Mouse (Mus musculus) liver, embryonic 16.5 days (tissue): ENCODE results near the gene Rnf212b. TPM values are rescaled to one million over a fixed set of nuclear protein-coding genes. Genes with fewer than 3 reads are reported as not detected.

ENCODE experiments used
- ATAC-seq: fragments of 200-750 bp; cut with Nextera tagmentation; 2 replicates; pipeline ENCODE4 v1.8.0; 2017; ENCODE audit warnings: low read depth, mild to moderate bottlenecking, moderate number of reproducible peaks, moderate library complexity
- H3K27ac ChIP-seq: fragments of 300-500 bp; sonication (generic); 2 replicates; pipeline ENCODE4 v1.5.1; 2014; ENCODE audit warnings: mild to moderate bottlenecking, low read length
- H3K27me3 ChIP-seq: fragments of 300-500 bp; sonication (generic); 2 replicates; pipeline ENCODE4 v1.6.1; 2014; ENCODE audit warnings: low read depth, low read length, mixed read lengths; ENCODE audit not compliant: control insufficient read depth, insufficient read depth
- H3K36me3 ChIP-seq: fragments of 300-500 bp; sonication (generic); 2 replicates; pipeline ENCODE4 v1.6.1; 2014; ENCODE audit warnings: mild to moderate bottlenecking; ENCODE audit not compliant: control insufficient read depth, insufficient read depth
- H3K4me1 ChIP-seq: fragments of 300-500 bp; sonication (generic); 2 replicates; pipeline ENCODE4 v1.6.1; 2014; ENCODE audit warnings: low read depth, low read length, mixed read lengths; ENCODE audit not compliant: control insufficient read depth
- H3K4me2 ChIP-seq: fragments of 300-500 bp; sonication (generic); 2 replicates; pipeline ENCODE4 v1.6.1; 2014; ENCODE audit warnings: low read depth, low read length, mixed read lengths
- H3K4me3 ChIP-seq: fragments of 300-500 bp; sonication (generic); 2 replicates; pipeline ENCODE4 v1.5.1; 2014; ENCODE audit warnings: low read depth, mild to moderate bottlenecking, low read length
- H3K9ac ChIP-seq: fragments of 300-500 bp; sonication (generic); 2 replicates; pipeline ENCODE4 v1.6.1; 2014; ENCODE audit warnings: low read depth, low read length
- H3K9me3 ChIP-seq: fragments of 300-500 bp; sonication (generic); replicated peaks from 2 replicates; pipeline ENCODE4 v1.6.1; 2016; ENCODE audit warnings: low read length; ENCODE audit not compliant: control insufficient read depth
- WGBS: fragments of 180-500 bp; shearing (Covaris S2); extraction: QIAGEN DNeasy Blood & Tissue Kit; methylation state at CpG from one replicate; pipeline ENCODE4 v1.1.7; 2014; ENCODE audit not compliant: insufficient replicate concordance; 5-methylcytosine and 5-hydroxymethylcytosine counted together
- polyA plus RNA-seq: library from polyadenylated mRNA; unstranded; fragments of >200 nt; fragmentation: Nextera tagmentation; extraction: Ambion mirVana; gene quantifications from 2 replicates; pipeline ENCODE4 v1.2.1, GENCODE M21; 2015

The Rnf212b gene
- polyA plus RNA-seq, 1 experiment from 2014 or later = not detected

- peak overlapping the region; percentile 40 for H3K27ac ChIP-seq
- no peaks in the 10 kb centered on the region for H3K9me3 ChIP-seq
- under 1% methylated on average over 44 of the region's 56 CpGs for WGBS
- H3K9ac ChIP-seq = peak overlapping the region; percentile 79
- peak overlapping the region; percentile 89 for H3K4me3 ChIP-seq
- peaks cover 4% of the 10 kb centered on the region for H3K4me1 ChIP-seq
- no peaks in the 10 kb centered on the region for H3K36me3 ChIP-seq
- H3K4me2 ChIP-seq = peak overlapping the region; percentile 95
- H3K27me3 ChIP-seq = no peaks in the 10 kb centered on the region
- peak; percentile 100 for ATAC-seq
Measured at GRCm38 (mm10) chr14:54863501-54864312, 49.8 kb downstream of the Rnf212b start.

GRCm38 (mm10) chr14:54864313-54865036 lies 50.5 kb downstream of the Rnf212b start:
- no peaks in the 10 kb centered on the region for H3K27me3 ChIP-seq
- H3K4me1 ChIP-seq = peaks cover 4% of the 10 kb centered on the region
- no peaks in the 10 kb centered on the region for H3K9me3 ChIP-seq
- peak overlapping the region; percentile 95 for H3K4me2 ChIP-seq
- peak overlapping the region; percentile 89 for H3K4me3 ChIP-seq
- H3K9ac ChIP-seq = peak overlapping the region; percentile 79
- WGBS = 9% methylated on average over 21 of the region's 21 CpGs
- ATAC-seq = no peak
- no peaks in the 10 kb centered on the region for H3K36me3 ChIP-seq
- peak overlapping the region; percentile 40 for H3K27ac ChIP-seq

GRCm38 (mm10) chr14:54865626-54866025 lies 51.7 kb downstream of the Rnf212b start:
- no peak overlapping the region for H3K4me3 ChIP-seq
- WGBS = 60% methylated on average over 5 of the region's 5 CpGs
- H3K9ac ChIP-seq = no peak overlapping the region
- H3K27me3 ChIP-seq = no peaks in the 10 kb centered on the region
- H3K4me2 ChIP-seq = no peak overlapping the region
- no peak for ATAC-seq
- no peak overlapping the region for H3K27ac ChIP-seq
- peaks cover 4% of the 10 kb centered on the region for H3K4me1 ChIP-seq
- no peaks in the 10 kb centered on the region for H3K36me3 ChIP-seq
- no peaks in the 10 kb centered on the region for H3K9me3 ChIP-seq

- Histone ChIP-seq H3K4me1 (peaks cover 4% of the 10 kb centered on the region), H3K9ac (no peak overlapping the region), H3K4me3 (no peak overlapping the region), H3K9me3 (no peaks in the 10 kb centered on the region), H3K27me3 (no peaks in the 10 kb centered on the region), H3K27ac (no peak overlapping the region), H3K4me2 (no peak overlapping the region), H3K36me3 (no peaks in the 10 kb centered on the region)
- no peak for ATAC-seq
- 29% methylated on average over 3 of the region's 3 CpGs for WGBS
Measured at GRCm38 (mm10) chr14:54866268-54866667, 52.3 kb downstream of the Rnf212b start.

- no peak for ATAC-seq
- no peaks in the 10 kb centered on the region for H3K27me3 ChIP-seq
- WGBS = 56% methylated on average over 5 of the region's 5 CpGs
Measured at GRCm38 (mm10) chr14:54866936-54867335, 53.0 kb downstream of the Rnf212b start.

GRCm38 (mm10) chr14:54868026-54868425 lies 54.1 kb downstream of the Rnf212b start:
- no peaks in the 10 kb centered on the region for H3K27me3 ChIP-seq
- H3K9ac ChIP-seq = no peak overlapping the region
- no peak overlapping the region for H3K27ac ChIP-seq
- H3K4me2 ChIP-seq = no peak overlapping the region
- ATAC-seq = no peak
- 60% methylated on average over 4 of the region's 4 CpGs for WGBS
- no peak overlapping the region for H3K4me3 ChIP-seq
- H3K9me3 ChIP-seq = no peaks in the 10 kb centered on the region
- no peaks in the 10 kb centered on the region for H3K36me3 ChIP-seq
- H3K4me1 ChIP-seq = peaks cover 4% of the 10 kb centered on the region

More at GRCm38 (mm10) chr14:54866936-54867335, 53.0 kb downstream of the Rnf212b start:
- Histone ChIP-seq H3K9ac (no peak overlapping the region), H3K36me3 (no peaks in the 10 kb centered on the region), H3K9me3 (no peaks in the 10 kb centered on the region), H3K4me2 (no peak overlapping the region), H3K4me1 (peaks cover 4% of the 10 kb centered on the region), H3K4me3 (no peak overlapping the region), H3K27ac (no peak overlapping the region)

GRCm38 (mm10) chr14:54870861-54871260 lies 56.9 kb downstream of the Rnf212b start, which contains the start of gene Homez:
Gene Homez, minus strand, starts transcription at chr14:54870961.
- H3K9me3 ChIP-seq = no peaks in the 10 kb centered on the region
- WGBS = 69% methylated on average over 5 of the region's 5 CpGs
- no peak within 1 kb of the TSS for H3K27ac ChIP-seq
- H3K4me2 ChIP-seq = no peak within 1 kb of the TSS
- H3K9ac ChIP-seq = no peak within 1 kb of the TSS
- no peak within 1 kb of the TSS for H3K4me3 ChIP-seq
- H3K27me3 ChIP-seq = no peaks in the 10 kb centered on the region; the same call in none of the 2 replicates
- peaks cover 4% of the 10 kb centered on the region for H3K4me1 ChIP-seq
- ATAC-seq = no peak
- no peaks in the 10 kb centered on the region for H3K36me3 ChIP-seq

- no peak overlapping the region for H3K4me2 ChIP-seq
- ATAC-seq = no peak
- H3K27me3 ChIP-seq = peaks cover 3% of the 10 kb centered on the region
- H3K27ac ChIP-seq = no peak overlapping the region
- H3K4me1 ChIP-seq = peaks cover 18% of the 10 kb centered on the region
- H3K4me3 ChIP-seq = no peak overlapping the region
- WGBS = 74% methylated on average over 3 of the region's 3 CpGs
- no peaks in the 10 kb centered on the region for H3K36me3 ChIP-seq
- H3K9ac ChIP-seq = no peak overlapping the region
- no peaks in the 10 kb centered on the region for H3K9me3 ChIP-seq
Measured at GRCm38 (mm10) chr14:54874165-54874564, 60.2 kb downstream of the Rnf212b start.
